Mouse (Mus musculus): ENCODE measurements at regions not wholly inside any gene's neighbourhood (a gene's known extent, or its start where the extent isn't known, plus 50 kb on each side); places are given as distances from the start of the nearest gene placed in this dataset.

- in situ Hi-C loops (cut with MboI, MseI): loop anchor here (25.0 kb wide), 2 partner anchors 1846 to 1996 kb away; no protein-coding TSS in a partner anchor
These were observed 103.4 kb downstream of the Mreg start for GRCm38 (mm10) chr1:72108678-72109077.

GRCm38 (mm10) chr1:72107125-72107524 is 105.0 kb downstream of the Mreg start:
- in situ Hi-C loops (cut with MboI, MseI): loop anchor here (25.0 kb wide), 2 partner anchors 1845 to 1995 kb away; no protein-coding TSS in a partner anchor

DNA sequence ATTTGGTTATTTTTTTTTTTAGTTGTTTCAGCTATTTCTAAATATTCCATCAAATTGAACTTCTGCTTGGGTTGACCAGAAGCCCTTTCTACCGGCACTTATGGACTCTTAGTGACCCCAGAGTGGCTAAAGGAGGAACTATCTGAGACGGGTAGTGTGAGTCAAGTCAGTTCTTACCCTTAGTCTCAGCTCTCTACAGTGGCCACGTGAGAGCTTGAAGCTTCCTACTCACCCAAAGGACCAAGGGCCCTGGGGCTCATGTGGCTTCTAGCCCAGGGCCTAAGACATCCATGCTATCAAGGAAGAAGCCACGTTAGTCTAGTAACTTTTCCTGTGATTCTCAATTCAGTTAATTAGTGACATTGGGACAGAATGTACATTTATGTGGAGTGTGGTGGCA is 105.5 kb downstream of the Mreg start:
- in situ Hi-C loops (cut with MboI, MseI): loop anchor here (25.0 kb wide), 2 partner anchors 1844 to 1994 kb away; no protein-coding TSS in a partner anchor

DNA sequence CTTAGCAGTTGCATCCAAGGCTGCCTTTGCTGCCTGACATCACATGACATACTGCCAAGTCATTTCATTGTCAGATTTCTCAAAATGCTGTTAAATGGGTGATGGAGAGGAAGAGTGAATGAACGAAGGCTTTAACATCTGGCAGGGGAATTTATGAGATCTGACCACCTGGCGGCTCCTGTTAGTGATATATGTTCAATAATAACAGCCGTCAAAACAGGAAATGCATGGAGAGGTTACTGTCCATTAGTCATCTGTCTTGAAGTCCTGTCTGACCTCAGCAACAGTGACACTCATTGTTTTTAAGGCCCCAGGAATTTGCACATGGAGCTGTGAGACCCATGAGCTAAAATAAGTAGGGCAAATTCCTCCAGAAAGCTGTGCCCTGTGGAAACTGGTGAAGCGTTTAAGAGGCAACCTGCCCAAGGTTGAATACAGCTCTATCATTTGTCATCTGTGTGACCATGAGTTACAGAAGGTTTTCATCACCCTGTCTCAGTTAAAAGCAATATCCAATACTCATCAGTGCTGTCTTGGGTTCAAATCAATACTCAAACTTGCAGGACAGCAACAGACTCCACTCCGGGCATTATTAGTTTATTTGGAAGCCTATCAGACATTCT is 106.6 kb downstream of the Mreg start:
- in situ Hi-C loops (cut with MboI, MseI): loop anchor here (25.0 kb wide), 2 partner anchors 1843 to 1993 kb away; no protein-coding TSS in a partner anchor

- in situ Hi-C loops (cut with MboI, MseI): loop anchor here (25.0 kb wide), 2 partner anchors 1842 to 1992 kb away; no protein-coding TSS in a partner anchor
These were observed 108.1 kb downstream of the Mreg start for GRCm38 (mm10) chr1:72103962-72104361.

GRCm38 (mm10) chr1:72103387-72103786 is 108.7 kb downstream of the Mreg start:
- in situ Hi-C loops (cut with MboI, MseI): loop anchor here (25.0 kb wide), 2 partner anchors 1841 to 1991 kb away; no protein-coding TSS in a partner anchor

DNA sequence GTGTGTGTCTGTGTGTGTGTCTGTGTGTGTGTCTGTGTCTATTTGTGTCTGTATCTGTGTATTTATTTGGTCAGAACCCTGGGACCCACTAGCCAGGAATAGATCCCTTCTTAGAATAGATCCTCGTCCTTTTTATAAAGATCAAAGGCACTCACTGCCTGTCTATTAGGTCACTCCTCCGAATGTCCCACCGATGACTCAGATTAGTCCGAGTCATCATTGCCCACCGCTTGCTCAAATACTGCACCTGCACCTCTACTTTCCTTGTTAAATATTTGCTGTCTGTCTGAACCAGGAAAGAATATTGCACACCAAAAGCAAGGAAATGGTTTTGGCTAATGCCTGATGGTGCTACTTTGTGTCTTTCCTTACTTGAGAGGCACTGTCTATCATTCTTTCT is 112.7 kb downstream of the Mreg start:
- in situ Hi-C loops (cut with MboI, MseI): loop anchor here (25.0 kb wide), 1 partner anchor 812 kb away; no protein-coding TSS in a partner anchor

GRCm38 (mm10) chr1:72091344-72091743 is 120.8 kb downstream of the Mreg start:
- in situ Hi-C loops (cut with MboI, MseI): loop anchor here (25.0 kb wide), 1 partner anchor 804 kb away; no protein-coding TSS in a partner anchor

DNA sequence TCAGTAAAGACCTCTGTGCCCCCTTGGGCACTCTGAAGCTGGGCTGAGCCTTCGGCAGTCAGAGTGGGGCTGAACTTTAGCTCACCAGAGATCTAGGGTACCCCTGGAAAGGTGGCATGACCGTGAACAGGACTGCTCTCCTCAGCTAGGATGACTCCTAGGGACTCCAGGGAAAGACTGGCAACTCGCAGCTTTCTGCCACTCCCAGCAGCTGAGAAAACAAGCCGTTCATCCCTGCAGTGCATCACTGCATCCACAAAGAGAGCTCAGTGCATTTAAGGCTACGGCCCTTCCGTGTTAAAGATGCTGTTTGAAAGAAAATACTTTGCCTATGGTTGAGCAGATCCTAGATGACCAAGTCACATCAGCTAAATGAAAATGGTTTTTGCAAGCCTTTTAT is 126.4 kb downstream of the Mreg start:
- in situ Hi-C loops (cut with MboI, MseI): loop anchor here (25.0 kb wide), 1 partner anchor 798 kb away; no protein-coding TSS in a partner anchor

DNA sequence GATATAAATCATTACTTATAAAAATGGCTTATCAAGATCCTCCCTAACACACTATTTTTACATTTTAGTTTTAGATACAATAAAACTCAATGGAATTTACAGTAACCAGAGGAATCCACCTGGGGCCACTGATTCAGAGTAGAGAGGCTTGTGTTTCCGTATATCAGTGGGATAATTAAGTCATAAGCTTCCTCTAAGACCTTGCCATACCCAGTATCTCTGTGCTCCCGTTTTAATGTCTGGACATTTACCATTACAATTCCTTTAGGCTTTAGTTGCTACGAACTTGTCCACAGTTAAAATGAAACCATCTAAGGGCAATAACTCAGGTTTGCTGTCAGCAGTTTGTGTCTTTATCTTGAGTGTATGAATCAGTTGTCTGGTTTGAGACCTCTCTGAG is 127.9 kb downstream of the Mreg start:
- in situ Hi-C loops (cut with MboI, MseI): loop anchor here (25.0 kb wide), 1 partner anchor 797 kb away; no protein-coding TSS in a partner anchor

GRCm38 (mm10) chr1:72082366-72082765 is 129.7 kb downstream of the Mreg start:
- in situ Hi-C loops (cut with MboI, MseI): loop anchor here (25.0 kb wide), 1 partner anchor 795 kb away; no protein-coding TSS in a partner anchor

GRCm38 (mm10) chr1:72081811-72082210 is 130.3 kb downstream of the Mreg start:
- in situ Hi-C loops (cut with MboI, MseI): loop anchor here (25.0 kb wide), 1 partner anchor 795 kb away; no protein-coding TSS in a partner anchor

DNA sequence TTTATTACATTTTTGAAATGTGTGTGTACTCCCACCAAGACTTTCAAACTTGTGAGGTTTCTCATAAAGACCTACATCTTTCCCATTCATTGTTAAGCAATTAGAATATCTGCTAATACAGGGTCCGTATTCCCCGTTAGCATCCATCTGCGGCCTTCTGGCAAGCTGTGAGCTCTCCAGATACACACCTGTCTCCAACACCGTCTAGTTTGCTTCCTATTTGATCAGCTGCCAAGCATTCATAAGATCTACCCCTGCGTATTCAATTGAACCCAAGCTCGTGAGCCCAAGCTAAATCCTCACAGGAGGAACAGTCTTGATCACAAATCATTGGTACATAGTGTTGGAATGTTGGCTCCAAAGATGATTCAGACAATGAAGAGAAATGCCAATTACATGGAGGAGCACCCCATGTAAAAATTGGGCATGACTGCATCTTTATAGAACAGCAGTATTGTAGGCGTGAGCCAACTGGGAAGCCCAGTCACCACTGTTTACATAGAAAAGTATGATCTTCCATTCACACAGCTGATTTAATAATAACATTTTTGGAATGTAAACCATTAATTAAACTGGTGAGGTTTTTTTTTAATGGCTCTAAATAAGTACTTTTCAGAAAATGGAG is 133.1 kb downstream of the Mreg start:
- in situ Hi-C loops (cut with MboI, MseI): loop anchor here (25.0 kb wide), 1 partner anchor 792 kb away; no protein-coding TSS in a partner anchor

GRCm38 (mm10) chr1:72076341-72076740 is 135.8 kb downstream of the Mreg start:
- in situ Hi-C loops (cut with MboI, MseI): loop anchor here (25.0 kb wide), 1 partner anchor 789 kb away; no protein-coding TSS in a partner anchor

- in situ Hi-C loops (cut with MboI, MseI): loop anchor here (25.0 kb wide), 1 partner anchor 788 kb away; no protein-coding TSS in a partner anchor
These were observed 136.6 kb downstream of the Mreg start for GRCm38 (mm10) chr1:72075464-72075863.

- in situ Hi-C loops (cut with MboI, MseI): no loop called here
These were observed 138.9 kb downstream of the Mreg start for GRCm38 (mm10) chr1:72073245-72073644.

DNA sequence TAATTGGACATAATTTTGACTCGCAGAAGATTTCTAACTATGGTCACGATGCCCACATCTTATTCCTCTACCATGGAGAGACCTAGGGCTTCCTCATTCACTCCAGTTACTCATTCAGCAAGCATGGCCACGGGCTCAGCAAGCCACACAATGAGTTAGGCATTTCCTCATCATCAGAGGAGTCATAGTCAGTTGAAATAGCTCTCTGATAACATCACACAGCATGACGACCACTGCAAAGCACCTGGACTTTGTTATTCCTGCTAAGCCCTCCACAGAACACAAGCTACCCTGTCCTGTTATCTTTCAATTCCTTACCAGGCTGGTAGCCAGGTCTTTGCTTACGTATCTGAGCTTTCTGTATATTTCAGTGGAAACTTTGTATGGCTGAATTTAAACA is 141.6 kb downstream of the Mreg start:
- in situ Hi-C loops (cut with MboI, MseI): no loop called here

- in situ Hi-C loops (cut with MboI, MseI): no loop called here
These were observed 143.1 kb downstream of the Mreg start for GRCm38 (mm10) chr1:72069056-72069455.

- in situ Hi-C loops (cut with MboI, MseI): no loop called here
These were observed 147.0 kb downstream of the Mreg start for GRCm38 (mm10) chr1:72065090-72065489.

DNA sequence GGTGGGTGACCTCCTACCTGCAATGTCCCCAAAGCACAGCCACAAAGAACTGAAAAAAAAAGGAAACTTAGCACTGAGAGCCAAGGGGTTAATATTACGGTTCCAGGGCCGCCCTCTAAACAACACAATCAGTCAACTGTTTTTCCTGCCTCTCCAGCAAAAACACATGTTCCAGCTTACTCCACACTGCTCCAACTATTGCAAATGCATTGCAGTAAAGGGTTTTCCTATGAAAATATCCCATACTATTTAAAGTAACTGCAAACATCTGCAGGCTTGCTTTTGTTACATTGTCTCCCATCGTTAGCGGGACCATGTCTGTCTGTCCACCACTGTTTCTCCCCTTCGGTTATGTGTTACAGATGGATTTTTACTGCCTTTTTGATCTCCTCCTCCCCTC is 151.7 kb downstream of the Mreg start:
- in situ Hi-C loops (cut with MboI, MseI): no loop called here

- in situ Hi-C loops (cut with MboI, MseI): no loop called here
These were observed 153.9 kb downstream of the Mreg start for GRCm38 (mm10) chr1:72058045-72058703.

GRCm38 (mm10) chr1:72054541-72054940 is 157.6 kb downstream of the Mreg start:
- in situ Hi-C loops (cut with MboI, MseI): no loop called here

Data from regulatory T cell (primary cell).